Mouse (Mus musculus) cerebellum, adult 2 months (tissue): Measurements from ENCODE around the gene Mast4.

Experiments used
- CTCF ChIP-seq: fragments of 200-500 bp; IDR thresholded peaks from 2 replicates; pipeline ENCODE4 v1.5.1; 2011; ENCODE audit warnings: low read depth, mild to moderate bottlenecking, control low read depth, low read length, moderate library complexity, borderline replicate concordance; ENCODE audit not compliant: insufficient read depth
- POLR2A ChIP-seq: fragments of 200-500 bp; IDR thresholded peaks from 2 replicates; pipeline ENCODE4 v1.6.1; 2011; ENCODE audit warnings: low read length, control low read depth, borderline replicate concordance; ENCODE audit not compliant: insufficient read depth

- no peak for TF ChIP-seq CTCF
- no peak for TF ChIP-seq POLR2A
Measured at GRCm38 (mm10) chr13:103291098-103291497, 43.2 kb downstream of the Mast4 start.
